Mouse (Mus musculus): ENCODE measurements around the gene Yipf4. TPM values are rescaled to one million over a fixed set of nuclear protein-coding genes. Genes with fewer than 3 reads are reported as not detected.

Yipf4 gene
- 56.4 and 59.5 TPM in 2 replicates for polyA plus RNA-seq (2014; fragmentation: Nextera tagmentation; extraction: Ambion mirVana)

DNA sequence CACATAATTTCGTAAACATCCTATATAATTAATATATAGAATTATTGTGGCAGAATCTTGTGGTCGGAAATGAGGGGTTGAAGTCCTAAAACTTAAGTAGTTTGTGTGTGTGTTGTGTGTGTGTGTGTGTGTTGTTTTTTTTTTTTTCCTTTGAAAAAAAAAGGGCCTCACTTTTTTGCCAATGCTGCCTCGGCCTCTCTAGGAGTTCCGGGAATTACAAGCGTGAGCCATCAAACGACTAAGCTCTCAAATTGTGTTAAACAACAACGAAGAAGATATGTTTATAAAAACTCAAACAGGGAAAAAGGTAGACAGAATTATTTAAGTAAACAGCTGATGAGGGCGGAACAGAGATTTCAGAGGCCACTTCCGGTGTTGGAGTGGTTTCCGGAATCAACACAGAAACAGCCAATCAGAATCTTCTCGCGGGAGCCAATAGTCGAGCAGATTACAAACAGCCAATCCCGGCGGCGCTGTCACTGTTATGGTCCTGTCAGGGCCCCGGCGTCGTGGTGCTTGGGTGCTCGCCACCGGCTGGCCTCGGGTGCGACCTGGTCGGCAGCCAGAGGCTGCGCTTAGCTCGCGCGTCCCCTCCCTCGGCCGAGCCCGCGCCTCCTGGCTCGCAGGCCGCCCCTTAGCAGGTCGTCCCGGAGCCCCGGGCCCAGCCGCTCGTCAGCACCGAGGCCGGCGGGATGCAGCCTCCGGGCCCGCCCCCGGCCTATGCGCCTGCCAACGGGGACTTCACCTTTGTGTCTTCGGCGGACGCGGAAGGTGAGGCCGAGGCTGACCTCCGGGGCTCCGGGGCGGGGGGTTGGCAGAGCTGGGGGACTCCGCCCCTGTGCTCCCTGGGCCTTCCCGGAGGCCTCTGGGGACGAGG is at the start of gene Yipf4:
Gene Yipf4 (plus strand): TSS at position 470 of the 877 bp plus-strand sequence.
- no peaks in the 10 kb centered on the region for H3K9me3 ChIP-seq (ENCODE audit: control insufficient read depth, low read length)
- peak within 1 kb of the TSS; percentile 99 for H3K4me3 ChIP-seq (ENCODE audit: low read depth, low read length)
- H3K27me3 ChIP-seq (ENCODE audit: control insufficient read depth, insufficient read depth, low read length), result no peaks in the 10 kb centered on the region
- ATAC-seq (ENCODE audit: low FRiP score) (peak; percentile 99), DNase-seq (ENCODE audit: low spot score) (peak; percentile 94)
- peak within 1 kb of the TSS; percentile 83 for H3K9ac ChIP-seq (ENCODE audit: low read depth, low read length)
- H3K27ac ChIP-seq (ENCODE audit: low read depth, low read length), result peak within 1 kb of the TSS; percentile 67; the same call in 1 of the 2 replicates
- peak within 1 kb of the TSS; percentile 64 for H3K4me2 ChIP-seq (replicated peaks; ENCODE audit: low read depth, low read length)
- 6% methylated on average over 42 of the region's 58 CpGs for WGBS
- H3K4me1 ChIP-seq (replicated peaks; ENCODE audit: control insufficient read depth, insufficient read depth, low read length), result no peaks in the 10 kb centered on the region
- no peaks in the 10 kb centered on the region for H3K36me3 ChIP-seq (ENCODE audit: control insufficient read depth, insufficient read depth, low read length)

DNA sequence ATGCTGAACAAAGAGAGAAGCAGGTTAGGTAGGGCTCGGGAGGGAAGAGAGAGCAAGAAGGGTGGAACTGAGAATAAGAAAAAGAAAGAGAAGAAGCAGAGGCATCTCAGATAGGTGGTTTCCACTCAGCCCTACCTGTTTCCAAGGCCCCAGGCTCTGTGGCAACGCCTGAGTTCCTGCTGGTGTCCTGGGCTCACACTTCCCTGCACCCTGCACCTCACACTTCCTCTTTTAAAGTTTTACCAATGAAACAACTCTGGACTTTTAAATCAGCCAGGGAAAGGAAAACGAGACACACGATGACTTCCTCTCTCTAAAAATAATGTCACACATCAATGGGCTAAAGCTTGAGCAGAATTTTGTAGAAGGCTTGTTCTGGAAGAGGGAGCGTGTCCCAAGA is 48.8 kb upstream of the Yipf4 start:
- Histone ChIP-seq H3K9me3 (ENCODE audit: control insufficient read depth, low read length) (no peaks in the 10 kb centered on the region), H3K9ac (ENCODE audit: low read depth, low read length) (no peak overlapping the region), H3K27ac (ENCODE audit: low read depth, low read length) (no peak overlapping the region), H3K4me2 (replicated peaks; ENCODE audit: low read depth, low read length) (no peak overlapping the region), H3K27me3 (ENCODE audit: control insufficient read depth, insufficient read depth, low read length) (no peaks in the 10 kb centered on the region), H3K4me3 (ENCODE audit: low read depth, low read length) (no peak overlapping the region), H3K4me1 (replicated peaks; ENCODE audit: control insufficient read depth, insufficient read depth, low read length) (no peaks in the 10 kb centered on the region), H3K36me3 (ENCODE audit: control insufficient read depth, insufficient read depth, low read length) (no peaks in the 10 kb centered on the region)
- ATAC-seq (ENCODE audit: low FRiP score), result no peak
- no peak for DNase-seq (ENCODE audit: low spot score)
- 84% methylated on average over 5 of the region's 5 CpGs for WGBS

DNA sequence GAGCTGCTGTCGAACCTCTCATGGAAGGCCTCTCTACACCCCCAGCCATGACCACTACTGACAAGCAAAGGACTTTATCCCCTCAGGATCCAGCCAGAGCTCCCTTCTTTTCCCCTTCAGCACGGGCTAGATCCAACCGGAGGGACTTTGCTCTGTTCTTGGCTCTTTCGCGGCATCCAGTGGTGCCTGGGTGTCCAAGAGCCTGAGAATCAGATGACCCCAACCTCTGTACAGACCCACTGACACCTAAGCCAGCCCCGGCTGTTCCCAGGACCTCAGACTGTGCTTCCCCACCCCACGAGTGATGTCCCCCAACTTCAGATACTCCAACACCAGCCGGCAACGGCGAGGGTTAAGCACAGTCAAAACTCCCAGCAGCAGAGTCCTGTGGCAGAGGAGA is 39.5 kb upstream of the Yipf4 start:
- Histone ChIP-seq H3K27ac (ENCODE audit: low read depth, low read length) (no peak overlapping the region), H3K9ac (ENCODE audit: low read depth, low read length) (no peak overlapping the region), H3K27me3 (ENCODE audit: control insufficient read depth, insufficient read depth, low read length) (no peaks in the 10 kb centered on the region), H3K4me1 (replicated peaks; ENCODE audit: control insufficient read depth, insufficient read depth, low read length) (no peaks in the 10 kb centered on the region), H3K4me2 (replicated peaks; ENCODE audit: low read depth, low read length) (no peak overlapping the region), H3K36me3 (ENCODE audit: control insufficient read depth, insufficient read depth, low read length) (no peaks in the 10 kb centered on the region), H3K4me3 (ENCODE audit: low read depth, low read length) (no peak overlapping the region), H3K9me3 (ENCODE audit: control insufficient read depth, low read length) (no peaks in the 10 kb centered on the region)
- DNase-seq (ENCODE audit: low spot score) (no peak), ATAC-seq (ENCODE audit: low FRiP score) (no peak)
- WGBS, result 92% methylated on average over 10 of the region's 10 CpGs

GRCm38 (mm10) chr17:74453928-74454327 is 35.4 kb upstream of the Yipf4 start:
- WGBS, result 86% methylated on average over 3 of the region's 3 CpGs
- Histone ChIP-seq H3K9ac (ENCODE audit: low read depth, low read length) (no peak overlapping the region), H3K9me3 (ENCODE audit: control insufficient read depth, low read length) (no peaks in the 10 kb centered on the region), H3K36me3 (ENCODE audit: control insufficient read depth, insufficient read depth, low read length) (no peaks in the 10 kb centered on the region), H3K4me1 (replicated peaks; ENCODE audit: control insufficient read depth, insufficient read depth, low read length) (no peaks in the 10 kb centered on the region), H3K4me2 (replicated peaks; ENCODE audit: low read depth, low read length) (no peak overlapping the region), H3K27me3 (ENCODE audit: control insufficient read depth, insufficient read depth, low read length) (no peaks in the 10 kb centered on the region), H3K27ac (ENCODE audit: low read depth, low read length) (no peak overlapping the region), H3K4me3 (ENCODE audit: low read depth, low read length) (no peak overlapping the region)
- ATAC-seq (ENCODE audit: low FRiP score) (no peak), DNase-seq (ENCODE audit: low spot score) (no peak)

- no peaks in the 10 kb centered on the region for H3K4me1 ChIP-seq (replicated peaks; ENCODE audit: control insufficient read depth, insufficient read depth, low read length)
- no peaks in the 10 kb centered on the region for H3K36me3 ChIP-seq (ENCODE audit: control insufficient read depth, insufficient read depth, low read length)
- no peak overlapping the region for H3K4me3 ChIP-seq (ENCODE audit: low read depth, low read length)
- DNase-seq (ENCODE audit: low spot score) (no peak), ATAC-seq (ENCODE audit: low FRiP score) (no peak)
- no peak overlapping the region for H3K4me2 ChIP-seq (replicated peaks; ENCODE audit: low read depth, low read length)
- H3K9ac ChIP-seq (ENCODE audit: low read depth, low read length), result no peak overlapping the region
- 90% methylated on average over 1 of the region's 1 CpGs for WGBS
- no peaks in the 10 kb centered on the region for H3K9me3 ChIP-seq (ENCODE audit: control insufficient read depth, low read length)
- no peak overlapping the region for H3K27ac ChIP-seq (ENCODE audit: low read depth, low read length)
- no peaks in the 10 kb centered on the region for H3K27me3 ChIP-seq (ENCODE audit: control insufficient read depth, insufficient read depth, low read length)
Observed at GRCm38 (mm10) chr17:74454660-74455059, 34.6 kb upstream of the Yipf4 start.

DNA sequence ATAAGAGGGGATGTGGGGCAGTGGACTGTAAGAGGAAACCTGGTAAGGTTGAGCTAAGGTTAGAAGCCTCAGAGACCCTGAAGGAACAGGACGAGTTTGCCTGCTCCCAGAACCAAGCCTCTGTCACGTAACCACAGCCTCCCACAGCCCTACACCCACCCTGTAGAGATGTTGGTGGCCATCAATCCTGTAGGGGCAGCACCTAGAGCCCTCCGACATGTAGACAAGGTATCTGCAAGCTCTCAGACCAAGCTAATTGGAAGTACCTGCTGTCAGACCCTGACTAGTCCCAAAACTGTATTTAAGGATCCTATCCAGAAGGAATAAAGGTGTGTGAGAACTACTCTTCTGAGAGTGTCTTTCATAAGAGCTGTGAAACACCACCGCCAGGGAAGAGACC is 33.9 kb upstream of the Yipf4 start:
- Histone ChIP-seq H3K27me3 (ENCODE audit: control insufficient read depth, insufficient read depth, low read length) (no peaks in the 10 kb centered on the region), H3K4me1 (replicated peaks; ENCODE audit: control insufficient read depth, insufficient read depth, low read length) (no peaks in the 10 kb centered on the region), H3K36me3 (ENCODE audit: control insufficient read depth, insufficient read depth, low read length) (no peaks in the 10 kb centered on the region), H3K27ac (ENCODE audit: low read depth, low read length) (no peak overlapping the region), H3K4me2 (replicated peaks; ENCODE audit: low read depth, low read length) (no peak overlapping the region), H3K9ac (ENCODE audit: low read depth, low read length) (no peak overlapping the region), H3K9me3 (ENCODE audit: control insufficient read depth, low read length) (no peaks in the 10 kb centered on the region), H3K4me3 (ENCODE audit: low read depth, low read length) (no peak overlapping the region)
- DNase-seq (ENCODE audit: low spot score) (no peak), ATAC-seq (ENCODE audit: low FRiP score) (no peak)
- 98% methylated on average over 4 of the region's 4 CpGs for WGBS

- ATAC-seq (ENCODE audit: low FRiP score), result no peak
- H3K27ac ChIP-seq (ENCODE audit: low read depth, low read length), result no peak overlapping the region
Observed at GRCm38 (mm10) chr17:74456825-74457224, 32.5 kb upstream of the Yipf4 start.

GRCm38 (mm10) chr17:74457972-74458677 is 31.2 kb upstream of the Yipf4 start:
- Histone ChIP-seq H3K27me3 (ENCODE audit: control insufficient read depth, insufficient read depth, low read length) (no peaks in the 10 kb centered on the region), H3K4me1 (replicated peaks; ENCODE audit: control insufficient read depth, insufficient read depth, low read length) (no peaks in the 10 kb centered on the region), H3K9ac (ENCODE audit: low read depth, low read length) (no peak overlapping the region), H3K4me3 (ENCODE audit: low read depth, low read length) (no peak overlapping the region), H3K9me3 (ENCODE audit: control insufficient read depth, low read length) (no peaks in the 10 kb centered on the region), H3K27ac (ENCODE audit: low read depth, low read length) (no peak overlapping the region), H3K36me3 (ENCODE audit: control insufficient read depth, insufficient read depth, low read length) (no peaks in the 10 kb centered on the region), H3K4me2 (replicated peaks; ENCODE audit: low read depth, low read length) (no peak overlapping the region)
- WGBS, result 81% methylated on average over 10 of the region's 10 CpGs
- DNase-seq (ENCODE audit: low spot score) (no peak), ATAC-seq (ENCODE audit: low FRiP score) (no peak)

More at GRCm38 (mm10) chr17:74456825-74457224, 32.5 kb upstream of the Yipf4 start:
- WGBS, result 92% methylated on average over 5 of the region's 5 CpGs
- H3K4me2 ChIP-seq (replicated peaks; ENCODE audit: low read depth, low read length), result no peak overlapping the region
- no peaks in the 10 kb centered on the region for H3K9me3 ChIP-seq (ENCODE audit: control insufficient read depth, low read length)
- DNase-seq (ENCODE audit: low spot score), result no peak
- H3K27me3 ChIP-seq (ENCODE audit: control insufficient read depth, insufficient read depth, low read length), result no peaks in the 10 kb centered on the region
- no peaks in the 10 kb centered on the region for H3K36me3 ChIP-seq (ENCODE audit: control insufficient read depth, insufficient read depth, low read length)
- no peak overlapping the region for H3K4me3 ChIP-seq (ENCODE audit: low read depth, low read length)
- H3K4me1 ChIP-seq (replicated peaks; ENCODE audit: control insufficient read depth, insufficient read depth, low read length), result no peaks in the 10 kb centered on the region
- H3K9ac ChIP-seq (ENCODE audit: low read depth, low read length), result no peak overlapping the region
